Mouse (Mus musculus) adrenal gland, postnatal 36 days (tissue): ENCODE results near the gene Scpep1. TPM values are rescaled to one million over a fixed set of nuclear protein-coding genes. Genes with fewer than 3 reads are reported as not detected.
A peak's percentile ranks its signal among the peaks of the same experiment; 100 is the strongest.
"Not testable (repeated sequence)": the region's sequence is repeated elsewhere in the genome, so short reads cannot be mapped to it uniquely, and the experiment has no call there.

ENCODE experiments used
- DNase-seq, 2 experiments: peaks; one replicate each; pipeline ENCODE4 v3.0.0; 2021; ENCODE audit warnings: mixed read lengths in 1 of 2
- total RNA-seq, 2 experiments: library from RNA; stranded (reverse); gene quantifications; 2 replicates each; pipeline ENCODE4 v1.2.3; 2021

Scpep1 gene
- total RNA-seq, 2 experiments from 2014 or later, result 178 to 288 TPM

DNA sequence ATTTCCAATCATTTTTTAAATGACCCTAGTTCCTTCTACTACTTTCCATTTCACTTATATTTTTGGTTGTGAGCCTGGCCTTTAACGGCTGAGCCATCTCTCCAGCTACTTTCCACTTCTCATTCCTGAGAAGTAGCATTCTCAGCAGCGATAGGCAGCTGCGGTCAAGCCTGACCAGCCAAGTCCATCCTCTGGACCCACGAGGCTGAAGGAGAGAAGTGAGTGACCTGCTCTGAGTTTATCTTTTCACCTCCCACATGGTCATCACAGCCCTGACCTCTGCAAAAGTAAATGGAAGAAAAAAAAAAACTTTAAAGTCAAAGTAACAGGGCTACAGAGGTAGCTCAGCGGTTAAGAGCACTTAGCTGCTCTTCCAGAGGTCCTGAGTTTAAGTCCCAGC, 28.7 kb downstream of the Scpep1 start:
- no peak for DNase-seq

- peak; percentile 76 to 83 for DNase-seq
Observed at GRCm38 (mm10) chr11:88909388-88910036, 45.8 kb downstream of the Scpep1 start.

DNA sequence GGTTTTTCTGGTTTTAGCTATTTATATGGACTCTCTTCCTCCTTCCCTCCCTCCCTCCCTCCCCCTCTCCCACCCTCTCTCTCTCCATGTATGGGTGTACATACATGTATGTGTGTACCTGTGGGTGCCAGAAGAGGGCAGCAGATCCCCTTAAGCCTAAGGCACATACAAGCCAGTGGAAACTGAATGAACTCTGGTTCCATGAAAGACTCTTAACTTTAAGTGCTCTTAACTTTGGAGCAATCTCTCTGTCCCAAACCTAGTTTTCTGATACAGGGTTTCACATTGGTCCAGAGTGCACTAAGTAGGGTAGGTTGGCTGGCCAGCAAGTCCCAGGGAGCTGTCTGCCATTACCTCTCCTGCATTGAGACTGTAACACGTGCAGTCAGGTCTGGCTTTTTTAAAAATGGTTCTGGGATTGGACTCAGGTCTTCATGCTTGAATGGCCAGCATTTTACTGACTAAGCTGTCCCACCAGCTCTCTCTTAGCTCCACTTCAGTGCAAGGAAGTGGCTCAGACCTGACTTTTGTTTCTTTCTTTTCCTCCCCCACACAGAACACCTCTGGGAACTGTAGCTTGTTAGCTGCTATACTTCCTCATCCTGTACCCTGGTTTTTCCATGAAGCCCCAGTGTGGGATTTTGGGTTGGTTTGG, 46.6 kb downstream of the Scpep1 start:
- DNase-seq, result peak; percentile 80 to 85

DNA sequence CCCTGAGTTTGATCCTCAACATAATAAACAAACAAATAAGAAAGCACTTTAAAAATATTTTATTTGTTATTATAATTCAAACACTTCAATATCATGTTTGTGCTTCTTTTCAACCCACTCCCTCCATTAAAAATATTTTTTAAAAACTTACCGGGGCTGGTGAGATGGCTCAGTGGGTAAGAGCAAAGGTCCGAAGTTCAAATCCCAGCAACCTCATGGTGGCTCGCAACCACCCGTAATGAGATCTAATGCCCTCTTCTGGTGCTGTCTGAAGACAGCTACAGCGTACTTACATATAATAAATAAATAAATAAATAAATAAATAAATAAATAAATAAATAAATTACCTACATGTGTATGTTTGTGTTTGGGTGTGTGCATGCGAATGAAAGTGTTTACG, 47.4 kb downstream of the Scpep1 start:
- DNase-seq, result no peak

DNA sequence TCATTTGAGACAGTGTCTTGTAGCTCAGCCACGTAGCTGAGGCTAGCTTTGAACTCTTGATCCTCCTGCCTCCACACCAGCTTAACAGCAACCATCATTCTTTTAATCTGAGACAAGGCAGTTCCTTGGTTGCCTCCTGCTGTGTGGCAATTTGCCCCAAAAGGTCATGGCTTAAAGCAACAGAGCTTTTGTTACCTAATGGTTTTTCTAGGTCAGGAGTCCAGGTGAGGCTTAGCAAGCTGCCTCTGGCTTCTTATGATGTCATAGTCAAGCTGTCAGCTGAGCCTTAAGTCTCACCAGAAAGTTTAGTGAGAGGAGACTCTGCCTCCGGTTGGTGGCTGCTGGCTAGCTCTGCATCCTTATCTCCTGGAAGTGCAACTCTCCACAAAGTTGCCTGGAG, 49.6 kb downstream of the Scpep1 start:
- no peak for DNase-seq

- no peak for DNase-seq
Observed at GRCm38 (mm10) chr11:88904080-88904479, 51.2 kb downstream of the Scpep1 start.

DNA sequence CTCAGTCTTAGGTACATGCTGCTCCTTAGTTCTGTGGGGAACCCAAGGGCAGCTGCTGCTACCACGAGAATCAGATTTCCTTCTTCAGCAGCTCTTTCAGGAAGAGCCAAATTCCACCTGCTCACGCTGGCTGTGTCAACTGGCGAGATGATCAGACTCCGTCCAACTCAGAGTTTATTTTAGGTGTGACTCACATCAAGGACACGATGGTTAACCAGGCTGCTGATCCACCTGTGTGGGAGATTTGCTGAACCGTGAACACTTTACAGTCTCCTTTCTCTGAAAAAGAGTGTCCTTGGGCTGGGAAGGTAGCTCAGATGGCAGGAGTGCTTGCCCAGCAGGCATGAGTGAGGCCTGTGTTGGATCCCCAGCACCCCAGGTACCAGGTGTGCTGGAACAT, 52.5 kb downstream of the Scpep1 start:
- DNase-seq, result no peak

GRCm38 (mm10) chr11:88901341-88901802, 53.9 kb downstream of the Scpep1 start:
- peak in 1 of 2 experiments; percentile 44 for DNase-seq

DNA sequence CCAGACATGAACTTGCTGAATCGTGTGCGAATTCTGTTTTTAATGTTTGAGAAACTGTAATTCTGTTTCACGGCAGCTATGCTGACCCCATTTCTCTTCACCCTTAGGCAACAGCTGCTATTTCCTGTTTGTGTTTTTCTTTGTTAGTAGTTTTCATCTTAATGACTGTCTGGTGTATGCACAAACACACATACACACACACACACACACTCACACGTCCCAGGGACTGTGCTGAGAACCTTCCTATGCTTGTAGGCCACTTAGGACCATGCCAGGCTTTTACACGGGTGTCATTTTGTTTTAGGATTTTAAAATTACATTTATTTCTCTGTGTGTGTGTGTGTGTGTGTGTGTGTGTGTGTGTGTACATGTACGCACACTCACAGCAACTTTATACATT, 55.7 kb downstream of the Scpep1 start:
- no peak for DNase-seq

- no peak for DNase-seq
Observed at GRCm38 (mm10) chr11:88898380-88898763, 56.9 kb downstream of the Scpep1 start.

DNA sequence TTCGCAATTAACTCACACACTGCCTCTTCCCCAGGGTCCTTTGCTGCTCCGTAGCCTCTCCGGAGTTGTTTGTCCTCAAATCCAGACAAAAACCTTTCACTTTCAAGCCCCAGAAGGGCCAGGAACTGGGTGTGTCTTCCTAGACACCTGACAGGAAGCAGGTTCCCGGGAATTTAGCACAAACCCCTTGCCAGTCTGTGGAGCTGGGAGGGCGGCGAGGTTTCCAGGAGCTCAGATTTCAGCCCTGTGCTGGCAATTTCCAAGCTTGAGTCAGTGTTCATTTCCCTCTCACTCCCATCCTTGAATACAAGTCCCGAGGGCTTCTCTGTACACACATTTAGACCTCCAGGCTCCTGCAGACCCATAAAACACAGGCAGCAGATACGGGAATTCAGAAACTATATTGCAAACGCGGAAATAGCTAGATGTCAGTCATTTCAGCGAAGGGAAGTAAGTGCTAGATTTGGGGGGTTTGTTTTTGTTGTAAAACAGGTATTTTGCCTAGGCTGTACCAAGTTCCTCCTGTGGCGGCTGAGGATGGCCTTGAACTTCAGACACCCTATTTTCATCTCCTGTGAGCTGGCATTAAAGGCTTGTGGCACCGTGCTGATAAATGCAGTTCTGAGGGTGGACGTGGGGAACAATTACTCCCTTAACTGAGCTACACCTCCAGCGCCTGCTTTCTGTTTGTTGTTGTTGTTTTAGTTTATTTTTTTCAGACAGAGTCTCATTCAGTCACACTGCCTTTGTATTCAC, 57.5 kb downstream of the Scpep1 start:
- DNase-seq, result peak in 1 of 2 experiments; percentile 48

DNA sequence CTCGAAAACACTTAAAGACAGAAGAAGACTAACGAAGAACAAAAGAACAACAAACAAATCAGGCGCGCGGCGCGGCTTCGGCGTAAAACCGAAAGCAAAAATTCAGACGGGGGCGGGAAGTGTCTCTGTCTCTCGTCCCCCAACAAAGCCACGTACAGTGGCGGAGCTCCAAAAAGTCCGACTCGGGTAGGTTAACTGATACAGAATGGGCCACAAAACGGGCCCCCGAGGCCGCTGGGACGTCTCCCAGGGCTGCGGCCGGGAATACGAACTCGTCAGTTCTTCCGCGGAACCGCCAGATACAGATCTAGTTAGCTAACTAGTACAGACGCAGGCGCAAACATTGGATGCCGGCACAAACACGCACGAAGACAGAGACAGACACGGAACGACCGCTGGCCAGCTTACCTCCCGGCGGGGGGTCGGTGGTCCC, 59.4 kb downstream of the Scpep1 start:
- not testable (repeated sequence) for DNase-seq

DNA sequence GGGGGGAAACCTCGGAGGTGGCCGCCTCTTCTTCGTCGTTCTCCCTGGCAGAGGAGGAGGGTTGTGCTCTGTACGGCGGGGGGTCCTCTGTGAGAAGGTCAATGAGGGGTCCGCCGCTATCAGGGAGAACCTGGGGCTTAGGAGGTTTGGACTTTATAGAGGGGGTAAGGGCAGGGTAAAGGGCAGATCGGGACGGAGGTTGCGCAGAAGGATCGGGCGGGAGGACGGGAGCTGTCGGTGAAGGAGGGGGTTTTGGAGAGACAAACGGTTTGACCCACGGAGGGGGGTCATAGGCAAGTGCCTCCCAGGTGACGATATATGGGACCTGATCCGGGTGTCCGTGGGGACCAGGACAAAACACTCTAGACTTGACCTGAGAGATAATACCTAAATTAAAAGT, 60.0 kb downstream of the Scpep1 start:
- peak in 1 of 2 experiments; percentile 25 for DNase-seq

GRCm38 (mm10) chr11:88894279-88894678, 61.0 kb downstream of the Scpep1 start:
- DNase-seq, result not testable (repeated sequence)

GRCm38 (mm10) chr11:88893501-88893900, 61.8 kb downstream of the Scpep1 start:
- DNase-seq, result not testable (repeated sequence)

DNA sequence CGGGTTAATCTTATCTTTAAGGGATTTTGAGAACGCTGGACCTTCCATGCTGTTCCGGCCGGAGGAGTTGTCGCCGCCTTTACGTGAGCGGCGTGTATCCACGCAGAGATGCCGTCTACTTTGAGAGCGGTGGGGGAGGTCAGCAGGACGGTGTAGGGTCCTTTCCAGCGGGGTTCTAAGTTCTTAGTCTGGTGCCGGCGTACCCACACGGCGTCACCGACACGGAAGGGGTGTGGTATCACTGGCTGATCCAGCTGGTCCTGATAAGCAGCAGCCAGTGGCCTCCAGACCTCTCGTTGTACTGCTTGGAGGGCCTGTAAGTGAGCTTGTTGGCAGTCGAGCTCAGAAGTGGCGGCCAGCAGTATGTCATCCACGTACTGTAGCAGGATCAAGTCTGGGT, 62.5 kb downstream of the Scpep1 start:
- not testable (repeated sequence) for DNase-seq

- peak; percentile 18 to 36 for DNase-seq
Observed at GRCm38 (mm10) chr11:88891921-88892561, 63.2 kb downstream of the Scpep1 start.

DNA sequence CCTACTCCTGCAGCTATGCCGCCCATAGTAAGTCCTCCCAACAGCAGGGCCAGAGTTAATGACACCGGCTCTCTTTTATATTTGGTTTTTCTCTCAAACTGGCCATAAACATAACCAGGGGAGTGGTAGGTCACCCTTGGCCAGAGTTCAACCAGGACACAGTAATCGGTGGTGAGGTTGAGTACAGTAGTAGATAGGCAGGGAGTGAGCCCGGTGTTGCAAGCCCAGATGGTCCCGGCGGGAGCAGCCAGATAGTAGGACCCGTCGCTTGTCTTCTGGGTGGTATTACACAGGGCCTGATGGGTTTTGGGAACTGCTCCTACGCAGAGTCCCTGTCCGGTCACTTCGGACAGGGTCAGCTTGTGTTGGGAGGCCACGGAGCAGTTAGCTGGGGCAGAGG, 63.8 kb downstream of the Scpep1 start:
- not testable (repeated sequence) for DNase-seq

DNA sequence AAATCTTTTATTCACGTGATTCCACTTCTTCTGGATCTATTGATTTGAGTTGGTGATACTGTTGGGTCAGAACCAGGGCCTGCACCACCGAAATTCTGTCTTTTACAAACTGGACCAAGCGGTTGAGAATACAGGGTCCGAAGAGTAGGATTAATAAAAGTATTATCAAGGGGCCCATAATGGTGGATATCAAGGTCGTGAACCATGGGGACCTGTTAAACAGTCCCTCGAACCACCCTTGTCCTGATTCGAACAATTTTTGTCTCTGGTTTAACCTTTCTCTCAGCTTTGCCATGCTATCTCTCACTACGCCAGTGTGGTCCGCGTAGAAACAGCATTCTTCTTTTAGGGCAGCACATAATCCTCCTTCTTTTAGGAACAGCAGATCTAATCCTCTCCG, 64.4 kb downstream of the Scpep1 start:
- not testable (repeated sequence) for DNase-seq

DNA sequence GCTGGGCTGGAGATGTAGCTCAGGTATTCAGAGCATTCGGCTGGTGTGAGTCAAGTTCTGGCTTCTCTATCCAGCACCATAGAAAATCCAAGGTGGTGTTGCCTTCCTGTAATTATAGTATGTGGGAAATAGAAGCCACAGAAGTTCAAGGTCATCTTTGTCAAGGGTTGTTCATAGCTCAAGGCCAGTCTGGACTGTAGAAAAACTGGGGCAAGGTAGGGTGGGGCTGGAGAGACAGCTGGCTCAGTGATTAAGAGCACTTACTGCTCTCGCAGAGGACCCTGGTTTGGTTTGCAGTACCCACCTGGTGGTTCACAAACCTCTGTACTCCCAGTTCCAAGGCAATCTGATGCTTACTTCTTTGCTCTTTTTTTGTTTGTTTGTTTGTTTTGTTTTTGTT, 66.3 kb downstream of the Scpep1 start:
- DNase-seq, result no peak

DNA sequence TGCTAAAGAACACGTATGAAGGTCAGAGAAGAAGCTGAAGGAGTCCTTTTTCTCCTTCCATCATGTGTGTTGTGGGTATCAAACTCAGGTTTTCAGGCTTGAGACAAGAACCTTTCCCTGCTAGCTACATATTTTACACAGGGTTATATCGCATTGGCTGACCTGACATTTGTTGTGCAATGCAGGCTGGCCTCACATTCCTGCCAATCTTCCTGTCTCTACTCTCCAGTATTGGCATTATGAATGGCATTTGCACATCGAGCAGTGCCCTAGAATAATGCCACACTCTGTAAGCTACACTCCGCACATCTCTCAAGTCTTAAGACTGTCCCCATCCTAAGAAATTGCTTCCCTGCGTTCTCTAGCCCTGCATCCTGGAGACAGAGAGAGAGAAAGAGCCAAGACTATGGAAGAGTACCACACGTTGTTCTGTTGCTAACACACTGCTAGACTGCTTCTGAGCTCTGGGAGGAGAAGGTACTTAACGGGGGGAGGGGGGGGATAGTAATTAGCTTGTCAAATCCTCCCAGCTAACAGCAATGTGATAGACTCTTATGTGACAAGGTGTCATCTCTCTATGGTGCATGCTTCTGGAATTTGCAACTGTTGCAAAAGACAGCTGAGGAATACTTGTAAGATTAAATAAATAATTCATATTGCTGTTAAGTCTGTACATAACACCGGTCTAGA, 70.7 kb downstream of the Scpep1 start:
- DNase-seq, result no peak

DNA sequence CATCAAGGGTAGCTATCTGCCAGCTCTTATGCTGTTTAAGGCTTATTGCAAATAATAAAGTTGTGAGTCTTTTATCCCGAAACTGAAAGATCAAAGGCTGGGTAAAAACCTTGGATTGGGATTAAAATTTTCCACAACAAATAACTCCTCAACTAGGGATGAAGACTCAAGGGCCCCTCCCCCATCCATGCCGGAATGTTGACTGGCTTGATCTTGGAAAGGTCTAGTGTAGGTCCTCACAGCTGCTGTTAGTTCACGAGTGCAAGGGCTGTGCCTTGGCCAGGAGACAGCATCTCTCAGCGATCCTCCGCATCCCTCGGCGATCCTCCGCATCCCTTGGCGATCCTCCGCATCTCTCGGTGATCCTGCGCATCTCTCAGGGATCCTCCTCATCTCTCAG, 77.3 kb downstream of the Scpep1 start:
- no peak for DNase-seq
